Comparison of ENCODE assay signal across 20 mouse cellular contexts in the genomic region with DNA sequence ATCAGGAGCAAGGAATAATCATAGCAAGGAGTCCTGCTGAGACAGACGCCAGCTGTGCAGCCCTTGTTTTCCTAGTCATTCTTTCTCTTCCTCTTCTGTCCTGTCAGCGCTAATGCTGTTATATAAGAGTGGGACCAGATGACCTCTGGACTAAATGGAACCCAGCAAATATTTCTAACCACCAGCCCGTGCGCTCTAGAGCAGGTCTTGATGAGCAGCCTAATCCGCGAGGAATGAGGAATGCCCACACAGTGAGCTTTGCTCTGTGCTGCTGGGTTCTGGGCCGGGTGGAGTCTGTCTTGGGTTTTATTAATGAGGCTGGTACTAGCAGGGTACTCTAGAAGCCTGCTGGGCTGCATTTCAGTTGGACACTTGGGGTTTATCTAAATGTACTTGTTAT. TPM values are rescaled to one million over a fixed set of nuclear protein-coding genes. Genes with fewer than 3 reads are reported as not detected.
DNase-seq lines count a peak whose midpoint lies in the region; TF ChIP-seq lines count a peak whose summit lies in the region.
"Had no signal": no experiment of that assay in that cellular context is flagged by ENCODE, and none has a peak within 500 bp of the region (broad histone marks: within the 10 kb centered on the region; RNA-seq: fewer than 3 reads in every experiment).

No protein-coding gene starts in this region.

- H3K27me3 ChIP-seq in testis, adult 2 months (ENCODE audit: control insufficient read depth, insufficient read depth, low read length), result no peaks in the 10 kb centered on the region
- H3K27me3 ChIP-seq: embryonic facial prominence, embryonic 13.5 days; forebrain, embryonic 12.5 days; heart, embryonic 12.5 days; hindbrain, embryonic 12.5 days; limb, embryonic 12.5 days had no signal

- no peak for TF ChIP-seq POLR2A in testis, adult 2 months (IDR thresholded peaks at IDR 0.05; ENCODE audit: control insufficient read depth, low read depth, low read length)

- peak; percentile 14 for DNase-seq in gastrocnemius, adult 2 months
- DNase-seq in gastrocnemius, postnatal 10 days, result no peak
- DNase-seq in testis, postnatal 14 days (ENCODE audit: low spot score), result no peak
- peak; percentile 79 for DNase-seq in kidney, postnatal 14 days
- DNase-seq in yolk sac, embryonic 10.5 days (ENCODE audit: low spot score), result peak; percentile 41
- DNase-seq in left cerebral cortex, postnatal 10 days (ENCODE audit: extremely low spot score in 1 of 2, low spot score in 2 of 2), result no peak
- no peak for DNase-seq in left cerebral cortex, adult 8-10 months (ENCODE audit: low spot score in 2 of 2)
- DNase-seq: cerebellum, adult 11 months; cerebellum, postnatal 14 days; heart, postnatal 14 days; liver, postnatal 0 days had no signal

- H3K27ac ChIP-seq in gastrocnemius, adult 2 months, result peak overlapping the region; percentile 89
- peak overlapping the region; percentile 32 for H3K27ac ChIP-seq in testis, adult 2 months (ENCODE audit: control insufficient read depth, insufficient read depth, low read depth, low read length)
- H3K27ac ChIP-seq: embryonic facial prominence, embryonic 13.5 days; forebrain, embryonic 12.5 days; hindbrain, embryonic 12.5 days; limb, embryonic 12.5 days; macrophage; midbrain, embryonic 10.5 days had no signal

- no peak for TF ChIP-seq CTCF in gastrocnemius, adult 2 months (IDR thresholded peaks at IDR 0.05)
- no peak for TF ChIP-seq CTCF in testis, adult 2 months (IDR thresholded peaks at IDR 0.05; ENCODE audit: control insufficient read depth, insufficient read depth, insufficient replicate concordance, low read depth, low read length)

- H3K4me3 ChIP-seq in gastrocnemius, adult 2 months, result no peak overlapping the region
- no peak overlapping the region for H3K4me3 ChIP-seq in testis, adult 2 months (ENCODE audit: control insufficient read depth, low read depth, low read length)
- H3K4me3 ChIP-seq: embryonic facial prominence, embryonic 13.5 days; erythroblast, embryonic 14.5 days; forebrain, embryonic 12.5 days; heart, embryonic 12.5 days; hindbrain, embryonic 12.5 days; limb, embryonic 12.5 days; midbrain, embryonic 10.5 days had no signal

- intact Hi-C loops in gastrocnemius, adult 2 months (cut with DNase I), result no loop called here
- intact Hi-C loops in left cerebral cortex, postnatal 10 days (cut with DNase I), result no loop called here

- no peaks in the 10 kb centered on the region for H3K4me1 ChIP-seq in testis, adult 2 months (ENCODE audit: control insufficient read depth, insufficient read depth, low read length)
- H3K4me1 ChIP-seq: forebrain, embryonic 12.5 days; hindbrain, embryonic 12.5 days had no signal

- H3K36me3 ChIP-seq in testis, adult 2 months (ENCODE audit: control insufficient read depth, insufficient read depth, low read length), result no peaks in the 10 kb centered on the region
- H3K36me3 ChIP-seq: forebrain, embryonic 12.5 days; hindbrain, embryonic 12.5 days; limb, embryonic 12.5 days had no signal

RNA-seq across cellular contexts. Expression of gene Uaca, which starts 32.4 kb away (rescaled TPM):
- total RNA-seq in gastrocnemius, adult 2 months (2021), result 100 to 1,000 TPM; 119 to 145 TPM
- 10 to 100 TPM; 84.9 to 90.4 TPM for total RNA-seq in gastrocnemius, postnatal 10 days (2021)
- 11.1 and 11.5 TPM in 2 replicates for polyA plus RNA-seq in testis, adult 2 months (2012; rRNA removed)
- total RNA-seq in left cerebral cortex, postnatal 10 days (2021), result 10 to 100 TPM in 1 of 2 experiments, 1 to 10 TPM in 1; 10.0 to 12.3 TPM
- 10 to 100 TPM in 1 of 4 experiments, 1 to 10 TPM in 3; 6.8 to 10.6 (median 7.5) TPM for total RNA-seq in left cerebral cortex, adult 8-10 months (2022)
- polyA plus RNA-seq: erythroblast, embryonic 14.5 days had no signal

Comparison
In these comparisons a context has a peak if more than half of its experiments do, and no peak if none do; other contexts are left out.
1. DNase-seq: peak in gastrocnemius, adult 2 months (single experiment), kidney, postnatal 14 days (single experiment) and yolk sac, embryonic 10.5 days (single experiment); none in gastrocnemius, postnatal 10 days (single experiment), testis, postnatal 14 days (single experiment), left cerebral cortex, postnatal 10 days (0 of 2) and left cerebral cortex, adult 8-10 months (0 of 2).
2. RNA of gene Uaca, which starts 32.4 kb away (total RNA-seq): 119 to 145 TPM in gastrocnemius, adult 2 months and 84.9 to 90.4 TPM in gastrocnemius, postnatal 10 days; 10.0 to 12.3 TPM in left cerebral cortex, postnatal 10 days and 6.8 to 10.6 TPM in left cerebral cortex, adult 8-10 months; every median in the first group is over 4 times any median in the second.